Mouse (Mus musculus): ENCODE measurements around the gene Fes.

DNA sequence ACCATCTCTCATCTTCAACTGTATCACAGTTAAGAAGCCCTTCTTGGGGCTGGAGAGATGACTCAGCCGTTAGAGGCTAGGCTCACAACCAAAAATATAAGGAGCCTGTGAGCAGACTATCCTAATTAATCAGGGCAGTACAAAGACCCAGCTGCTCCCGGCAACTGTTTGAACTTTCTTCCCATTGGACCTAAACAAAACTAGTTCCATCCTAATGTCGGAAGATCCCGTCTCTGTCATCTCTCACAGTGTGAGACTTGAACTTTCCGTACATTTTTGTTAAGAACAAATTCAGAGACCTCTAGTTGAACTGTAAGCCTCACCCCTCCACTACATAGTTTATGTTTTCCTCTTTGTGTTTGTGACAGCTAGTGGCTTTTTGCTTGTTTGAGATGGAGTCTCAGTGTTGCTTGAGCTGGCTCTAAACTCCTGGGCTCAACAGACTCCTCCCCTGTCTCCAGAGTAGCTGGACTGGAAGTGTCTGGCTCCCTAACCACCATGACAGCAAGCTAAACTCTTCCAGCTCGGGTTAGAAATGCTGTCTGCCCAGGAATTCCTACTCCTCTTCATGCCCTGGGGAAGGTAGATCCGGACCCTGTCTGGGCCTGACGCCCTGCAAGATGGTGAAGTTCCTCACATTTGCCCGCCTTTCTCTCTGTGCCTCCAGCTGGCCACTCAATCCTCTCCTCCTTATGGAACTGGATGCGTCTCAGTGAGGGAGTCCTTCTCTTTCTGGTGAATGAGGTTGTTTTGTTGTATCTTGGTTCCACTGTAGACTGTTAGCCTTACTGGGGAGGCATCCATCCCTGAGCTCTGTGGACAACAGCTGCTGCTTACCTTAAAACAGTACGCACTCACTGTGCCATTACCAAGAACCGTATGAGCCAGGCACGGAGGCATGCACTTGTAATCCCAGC, 39.8 kb downstream of the Fes start:
- TF ChIP-seq POLR2A (IDR thresholded peaks at IDR 0.05; ENCODE audit: low read depth, low read length) (no peak), CTCF (conservative IDR thresholded peaks at IDR 0.05; ENCODE audit: insufficient read depth, insufficient read length, low read depth, low read length) (no peak)

Measured in kidney, adult 2 months (tissue).